Mouse (Mus musculus): ENCODE results near the gene Vegfa. TPM values are rescaled to one million over a fixed set of nuclear protein-coding genes. Genes with fewer than 3 reads are reported as not detected.

Vegfa gene
- total and polyA plus RNA-seq, 3 experiments: 15.3 to 50.0 (median 17.2) TPM

- no peak overlapping the region for H3K4me2 ChIP-seq (ENCODE audit: insufficient read depth, low read depth, poor library complexity, severe bottlenecking)
- peaks cover 4 to 15% of the 10 kb centered on the region in 2 experiments for H3K36me3 ChIP-seq (replicated peaks in 1 of 2; ENCODE audit: control insufficient read depth in 1 of 2, insufficient read depth in 1 of 2, low read length in 1 of 2)
- TF ChIP-seq ZNF384 (IDR thresholded peaks at IDR 0.05; ENCODE audit: low read depth, low read length): no peak
- no peak for TF ChIP-seq MEF2A (IDR thresholded peaks at IDR 0.05; ENCODE audit: borderline replicate concordance, low read depth, low read length)
- no peak for TF ChIP-seq GABPA (IDR thresholded peaks at IDR 0.05; ENCODE audit: insufficient replicate concordance, low read depth, low read length)
- TF ChIP-seq SMC3 (IDR thresholded peaks at IDR 0.05; ENCODE audit: low read depth, low read length): no peak
- no peak for TF ChIP-seq USF1 (IDR thresholded peaks at IDR 0.05; ENCODE audit: low read depth, low read length)
- H3K9me3 ChIP-seq (replicated peaks; ENCODE audit: low read length): no peaks in the 10 kb centered on the region
- no peak for DNase-seq (ENCODE audit: extremely low read depth)
- H3K4me3 ChIP-seq (replicated peaks in 1 of 3; ENCODE audit: low read depth in 2 of 3, low read length in 2 of 3, poor library complexity in 1 of 3): no peak overlapping the region
- in situ Hi-C loops (cut with MboI; ENCODE audit: low pct_ligation_motif_present, low pct_unique_long_range_greater_than_20kb, low sequenced_read_pairs) (no loop called here), dilution Hi-C loops (cut with MboI; ENCODE audit: extremely low pct_ligation_motif_present, extremely low pct_unique_long_range_greater_than_20kb, low sequenced_read_pairs) (no loop called here)
- H3K27ac ChIP-seq (ENCODE audit: insufficient read depth, low read depth): no peak overlapping the region
- H3K9ac ChIP-seq (ENCODE audit: insufficient read depth, low read depth): no peak overlapping the region
- H3K79me2 ChIP-seq (replicated peaks; ENCODE audit: control insufficient read depth, extremely low read depth, insufficient read depth, poor library complexity, severe bottlenecking): no peaks in the 10 kb centered on the region
- peaks cover 18% of the 10 kb centered on the region for H3K27me3 ChIP-seq (replicated peaks)
- peaks cover 0 to 5% of the 10 kb centered on the region in 2 experiments; a peak in 1 of 4 replicates for H3K4me1 ChIP-seq (ENCODE audit: control insufficient read depth in 1 of 2, insufficient read depth in 2 of 2)
Observed at GRCm38 (mm10) chr17:46012211-46012610, 20.0 kb downstream of the Vegfa start.

DNA sequence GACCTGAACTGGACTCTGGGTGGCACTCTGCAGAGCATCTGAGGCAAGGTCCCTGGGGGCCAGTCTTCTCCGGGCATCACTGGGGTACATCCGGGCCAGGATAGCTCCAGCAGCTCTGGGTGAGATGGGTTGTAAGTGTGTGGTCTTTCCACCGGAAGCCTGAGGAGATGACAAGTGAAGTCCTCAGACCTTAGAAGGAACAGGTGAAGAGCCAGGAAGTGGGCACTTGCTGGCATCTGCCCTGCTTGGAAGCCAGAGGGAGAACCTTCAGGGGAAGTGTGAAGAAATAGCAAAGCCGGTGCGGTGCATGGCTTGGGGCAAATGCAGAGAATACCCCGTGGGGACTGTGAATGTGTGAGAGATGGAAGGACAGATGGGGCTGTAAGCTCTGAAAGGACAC, 21.7 kb downstream of the Vegfa start:
- Histone ChIP-seq H3K27me3 (replicated peaks) (peaks cover 34% of the 10 kb centered on the region), H3K27ac (ENCODE audit: insufficient read depth, low read depth) (no peak overlapping the region), H3K36me3 (replicated peaks in 1 of 2; ENCODE audit: control insufficient read depth in 1 of 2, insufficient read depth in 1 of 2, low read length in 1 of 2) (peaks cover 0 to 2% of the 10 kb centered on the region in 2 experiments), H3K79me2 (replicated peaks; ENCODE audit: control insufficient read depth, extremely low read depth, insufficient read depth, poor library complexity, severe bottlenecking) (no peaks in the 10 kb centered on the region), H3K4me1 (ENCODE audit: control insufficient read depth in 1 of 2, insufficient read depth in 2 of 2) (peaks cover 0 to 5% of the 10 kb centered on the region in 2 experiments; a peak in 1 of 4 replicates), H3K9me3 (replicated peaks; ENCODE audit: low read length) (no peaks in the 10 kb centered on the region), H3K9ac (ENCODE audit: insufficient read depth, low read depth) (no peak overlapping the region), H3K4me2 (ENCODE audit: insufficient read depth, low read depth, poor library complexity, severe bottlenecking) (no peak overlapping the region), H3K4me3 (replicated peaks in 1 of 3; ENCODE audit: low read depth in 2 of 3, low read length in 2 of 3, poor library complexity in 1 of 3) (no peak overlapping the region)
- TF ChIP-seq ZNF384 (IDR thresholded peaks at IDR 0.05; ENCODE audit: low read depth, low read length): no peak
- no peak for TF ChIP-seq E2F4 (IDR thresholded peaks at IDR 0.05; ENCODE audit: insufficient replicate concordance, low read depth, low read length)
- no peak for TF ChIP-seq HCFC1 (IDR thresholded peaks at IDR 0.05; ENCODE audit: low read depth, low read length)
- no peak for TF ChIP-seq ZC3H11A (IDR thresholded peaks at IDR 0.05; ENCODE audit: low read depth, low read length)
- dilution Hi-C loops (cut with MboI; ENCODE audit: extremely low pct_ligation_motif_present, extremely low pct_unique_long_range_greater_than_20kb, low sequenced_read_pairs) (no loop called here), in situ Hi-C loops (cut with MboI; ENCODE audit: low pct_ligation_motif_present, low pct_unique_long_range_greater_than_20kb, low sequenced_read_pairs) (no loop called here)
- DNase-seq (ENCODE audit: extremely low read depth): no peak

DNA sequence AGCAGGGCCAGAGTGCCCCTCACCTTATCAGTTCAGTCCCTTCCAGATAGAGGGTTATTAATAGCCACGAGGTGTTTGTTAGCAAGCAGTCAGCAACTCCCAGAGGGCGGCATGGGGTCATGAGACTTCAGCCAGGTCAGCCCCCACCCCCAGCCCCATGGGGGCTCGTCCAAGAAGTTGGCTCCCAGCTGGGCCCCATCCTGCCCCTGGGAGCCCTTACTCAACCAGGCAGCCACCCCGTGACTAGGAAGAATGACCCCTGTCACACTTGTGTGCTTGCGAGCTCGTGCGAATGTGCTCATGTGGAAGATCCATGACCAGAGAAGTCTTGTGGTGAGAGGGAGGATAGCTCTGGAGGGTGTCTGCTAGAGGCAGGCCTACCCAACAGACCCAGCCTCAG, 23.0 kb downstream of the Vegfa start:
- no peak for TF ChIP-seq TCF12 (IDR thresholded peaks at IDR 0.05; ENCODE audit: low read depth, low read length)
- no peak overlapping the region for H3K4me3 ChIP-seq (replicated peaks in 1 of 3; ENCODE audit: low read depth in 2 of 3, low read length in 2 of 3, poor library complexity in 1 of 3)
- no peak overlapping the region for H3K9ac ChIP-seq (ENCODE audit: insufficient read depth, low read depth)
- peaks cover 42% of the 10 kb centered on the region for H3K27me3 ChIP-seq (replicated peaks)
- H3K36me3 ChIP-seq (replicated peaks in 1 of 2; ENCODE audit: control insufficient read depth in 1 of 2, insufficient read depth in 1 of 2, low read length in 1 of 2): no peaks in the 10 kb centered on the region
- dilution Hi-C loops (cut with MboI; ENCODE audit: extremely low pct_ligation_motif_present, extremely low pct_unique_long_range_greater_than_20kb, low sequenced_read_pairs): no loop called here
- no peaks in the 10 kb centered on the region for H3K9me3 ChIP-seq (replicated peaks; ENCODE audit: low read length)
- H3K4me2 ChIP-seq (ENCODE audit: insufficient read depth, low read depth, poor library complexity, severe bottlenecking): no peak overlapping the region
- in situ Hi-C loops (cut with MboI; ENCODE audit: low pct_ligation_motif_present, low pct_unique_long_range_greater_than_20kb, low sequenced_read_pairs): no loop called here
- H3K27ac ChIP-seq (ENCODE audit: insufficient read depth, low read depth): no peak overlapping the region
- no peaks in the 10 kb centered on the region for H3K79me2 ChIP-seq (replicated peaks; ENCODE audit: control insufficient read depth, extremely low read depth, insufficient read depth, poor library complexity, severe bottlenecking)
- no peak for DNase-seq (ENCODE audit: extremely low read depth)
- peaks cover 0 to 5% of the 10 kb centered on the region in 2 experiments; a peak in 1 of 4 replicates for H3K4me1 ChIP-seq (ENCODE audit: control insufficient read depth in 1 of 2, insufficient read depth in 2 of 2)
